21 mouse cellular contexts compared by ENCODE assay signal in genomic region chr17:23682092-23682491, GRCm38 (mm10). TPM values are rescaled to one million over a fixed set of nuclear protein-coding genes. Genes with fewer than 3 reads are reported as not detected.
A peak's percentile ranks its signal among the peaks of the same experiment; 100 is the strongest.
DNase-seq lines count a peak whose midpoint lies in the region; ATAC-seq and TF ChIP-seq lines count a peak whose summit lies in the region.
"Had no signal": no experiment of that assay in that cellular context is flagged by ENCODE, and none has a peak within 500 bp of the region (broad histone marks: within the 10 kb centered on the region; RNA-seq: fewer than 3 reads in every experiment).

No protein-coding gene starts in this region.

- 0 out of 2 replicates have a peak overlapping the region, but pooled peaks have one; percentile 13 for H3K9ac ChIP-seq in hindbrain, embryonic 13.5 days
- H3K9ac ChIP-seq in hindbrain, postnatal 0 days (replicated peaks; ENCODE audit: low read length): no peak overlapping the region
- no peak overlapping the region for H3K9ac ChIP-seq in intestine, postnatal 0 days (ENCODE audit: low read depth, low read length)
- peak overlapping the region; percentile 32; the same call in 1 of the 2 replicates for H3K9ac ChIP-seq in stomach, embryonic 16.5 days (ENCODE audit: low read length)
- H3K9ac ChIP-seq: heart, embryonic 13.5 days; liver, embryonic 12.5 days; neural tube, embryonic 12.5 days had no signal

- H3K27ac ChIP-seq in hindbrain, embryonic 13.5 days: no peak overlapping the region
- no peak overlapping the region for H3K27ac ChIP-seq in hindbrain, postnatal 0 days
- H3K27ac ChIP-seq in embryonic facial prominence, embryonic 10.5 days (replicated peaks): no peak overlapping the region
- no peak overlapping the region for H3K27ac ChIP-seq in intestine, postnatal 0 days (ENCODE audit: low read depth, low read length)
- peak overlapping the region; percentile 57 for H3K27ac ChIP-seq in stomach, embryonic 16.5 days (ENCODE audit: low read length)
- H3K27ac ChIP-seq in left cerebral cortex, adult 2 months: no peak overlapping the region
- H3K27ac ChIP-seq: heart, embryonic 13.5 days; liver, embryonic 12.5 days; neural tube, embryonic 12.5 days had no signal

- 71% methylated on average over 4 of the region's 4 CpGs for WGBS in hindbrain, embryonic 13.5 days
- 60% methylated on average over 4 of the region's 4 CpGs for WGBS in hindbrain, postnatal 0 days
- 67% methylated on average over 4 of the region's 4 CpGs for WGBS in embryonic facial prominence, embryonic 10.5 days
- WGBS in intestine, postnatal 0 days: 33% methylated on average over 4 of the region's 4 CpGs
- 35% methylated on average over 4 of the region's 4 CpGs for WGBS in stomach, embryonic 16.5 days

- TF ChIP-seq CTCF in hindbrain, postnatal 0 days (IDR thresholded peaks at IDR 0.05; ENCODE audit: low read depth): no peak
- no peak for TF ChIP-seq CTCF in intestine, postnatal 0 days (IDR thresholded peaks at IDR 0.05; ENCODE audit: low read depth)
- TF ChIP-seq CTCF in left cerebral cortex, adult 2 months (IDR thresholded peaks at IDR 0.05): no peak

- H3K4me3 ChIP-seq in hindbrain, embryonic 13.5 days: no peak overlapping the region
- H3K4me3 ChIP-seq in hindbrain, postnatal 0 days (ENCODE audit: low read length): no peak overlapping the region
- peak overlapping the region; percentile 51; the same call in 1 of the 2 replicates for H3K4me3 ChIP-seq in embryonic facial prominence, embryonic 10.5 days
- H3K4me3 ChIP-seq in intestine, postnatal 0 days (ENCODE audit: low read depth, low read length): no peak overlapping the region
- H3K4me3 ChIP-seq in stomach, embryonic 16.5 days (replicated peaks; ENCODE audit: low read length): no peak overlapping the region
- no peak overlapping the region for H3K4me3 ChIP-seq in left cerebral cortex, adult 2 months
- H3K4me3 ChIP-seq: heart, embryonic 13.5 days; liver, embryonic 12.5 days; neural tube, embryonic 12.5 days had no signal

- no peaks in the 10 kb centered on the region for H3K9me3 ChIP-seq in hindbrain, embryonic 13.5 days
- H3K9me3 ChIP-seq in hindbrain, postnatal 0 days (ENCODE audit: low read length): no peaks in the 10 kb centered on the region
- no peaks in the 10 kb centered on the region for H3K9me3 ChIP-seq in embryonic facial prominence, embryonic 10.5 days
- H3K9me3 ChIP-seq in intestine, postnatal 0 days (ENCODE audit: control insufficient read depth): no peaks in the 10 kb centered on the region
- H3K9me3 ChIP-seq in stomach, embryonic 16.5 days (replicated peaks; ENCODE audit: control insufficient read depth, low read length): no peaks in the 10 kb centered on the region
- H3K9me3 ChIP-seq: heart, embryonic 13.5 days; liver, embryonic 12.5 days; neural tube, embryonic 12.5 days had no signal

- H3K27me3 ChIP-seq in hindbrain, embryonic 13.5 days: peaks cover 78% of the 10 kb centered on the region
- peaks cover 59% of the 10 kb centered on the region for H3K27me3 ChIP-seq in hindbrain, postnatal 0 days (ENCODE audit: insufficient read depth, low read length)
- peaks cover 85% of the 10 kb centered on the region for H3K27me3 ChIP-seq in embryonic facial prominence, embryonic 10.5 days (replicated peaks; ENCODE audit: low read depth, poor library complexity, severe bottlenecking)
- peaks cover 28% of the 10 kb centered on the region for H3K27me3 ChIP-seq in intestine, postnatal 0 days (replicated peaks; ENCODE audit: control insufficient read depth, insufficient read depth, low read length)
- peaks cover 28% of the 10 kb centered on the region for H3K27me3 ChIP-seq in stomach, embryonic 16.5 days (ENCODE audit: control insufficient read depth, insufficient read depth, low read length)

- no peak overlapping the region for H3K4me2 ChIP-seq in hindbrain, embryonic 13.5 days
- no peak overlapping the region for H3K4me2 ChIP-seq in hindbrain, postnatal 0 days (ENCODE audit: low read depth, low read length)
- H3K4me2 ChIP-seq in intestine, postnatal 0 days (replicated peaks; ENCODE audit: low read depth): no peak overlapping the region; the same call in 1 of the 2 replicates
- H3K4me2 ChIP-seq in stomach, embryonic 16.5 days (ENCODE audit: low read depth, low read length): no peak overlapping the region
- H3K4me2 ChIP-seq: heart, embryonic 13.5 days; liver, embryonic 12.5 days; neural tube, embryonic 12.5 days had no signal

- peaks cover 30% of the 10 kb centered on the region for H3K4me1 ChIP-seq in hindbrain, embryonic 13.5 days (replicated peaks)
- H3K4me1 ChIP-seq in hindbrain, postnatal 0 days (ENCODE audit: insufficient read depth, low read length): no peaks in the 10 kb centered on the region
- H3K4me1 ChIP-seq in embryonic facial prominence, embryonic 10.5 days: peaks cover 52% of the 10 kb centered on the region
- H3K4me1 ChIP-seq in intestine, postnatal 0 days (replicated peaks; ENCODE audit: control insufficient read depth, insufficient read depth, low read length): peaks cover 11% of the 10 kb centered on the region; the same call in 1 of the 2 replicates
- H3K4me1 ChIP-seq in stomach, embryonic 16.5 days (ENCODE audit: control insufficient read depth, insufficient read depth, low read length): peaks cover 24% of the 10 kb centered on the region; the same call in 1 of the 2 replicates

- ATAC-seq in hindbrain, embryonic 13.5 days (ENCODE audit: low FRiP score): no peak
- no peak for ATAC-seq in hindbrain, postnatal 0 days
- peak; percentile 32 for ATAC-seq in intestine, postnatal 0 days
- ATAC-seq in stomach, embryonic 16.5 days (ENCODE audit: insufficient read depth, low FRiP score): peak; percentile 16; the same call in 1 of the 2 replicates
- ATAC-seq: liver, embryonic 12.5 days had no signal

- no peaks in the 10 kb centered on the region for H3K36me3 ChIP-seq in hindbrain, embryonic 13.5 days
- H3K36me3 ChIP-seq in hindbrain, postnatal 0 days (ENCODE audit: insufficient read depth, low read length): no peaks in the 10 kb centered on the region
- H3K36me3 ChIP-seq in embryonic facial prominence, embryonic 10.5 days (replicated peaks): no peaks in the 10 kb centered on the region
- H3K36me3 ChIP-seq in intestine, postnatal 0 days (ENCODE audit: control insufficient read depth, insufficient read depth): no peaks in the 10 kb centered on the region
- no peaks in the 10 kb centered on the region for H3K36me3 ChIP-seq in stomach, embryonic 16.5 days (ENCODE audit: control insufficient read depth, insufficient read depth, low read length)
- H3K36me3 ChIP-seq: heart, embryonic 13.5 days; liver, embryonic 12.5 days; neural tube, embryonic 12.5 days had no signal

- no peak for DNase-seq in hindbrain, postnatal 0 days (ENCODE audit: low spot score)
- no peak for DNase-seq in embryonic facial prominence, embryonic 10.5 days (ENCODE audit: low spot score)
- DNase-seq in cerebellum, postnatal 25 days: no peak
- no peak for DNase-seq in left cerebral cortex, adult 2 months (ENCODE audit: extremely low spot score in 1 of 2, low spot score in 2 of 2)
- DNase-seq: adrenal gland, postnatal 36 days; cerebellum, adult 9-11 months; embryo, embryonic 11 days; gastrocnemius, postnatal 25 days; heart, postnatal 4 days; lung, postnatal 10 days; right cerebral cortex, postnatal 4 days; thymus, postnatal 25 days had no signal

- intact Hi-C loops in left cerebral cortex, adult 2 months (cut with DNase I): no loop called here

RNA-seq across cellular contexts. Expression of gene Cldn9, which starts 1.7 kb away (rescaled TPM):
- 1.4 and 2.5 TPM in 2 replicates for polyA plus RNA-seq in hindbrain, embryonic 13.5 days (2015; fragmentation: Nextera tagmentation; extraction: Ambion mirVana)
- 1.0 and 1.9 TPM in 2 replicates for total RNA-seq in hindbrain, postnatal 0 days (2014; rRNA removed)
- 1.1 and 1.2 TPM in 2 replicates for polyA plus RNA-seq in hindbrain, postnatal 0 days (2015; fragmentation: Nextera tagmentation; extraction: Ambion mirVana)
- 10.5 and 13.5 TPM in 2 replicates for polyA plus RNA-seq in embryonic facial prominence, embryonic 10.5 days (2016; fragmentation: Nextera tagmentation; extraction: Ambion mirVana)
- 0.23 and 0.34 TPM in 2 replicates for polyA plus RNA-seq in intestine, postnatal 0 days (2015; fragmentation: Nextera tagmentation; extraction: Ambion mirVana)
- 1.3 and 2.2 TPM in 2 replicates for polyA plus RNA-seq in stomach, embryonic 16.5 days (2015; fragmentation: Nextera tagmentation; extraction: Ambion mirVana)
- total RNA-seq in left cerebral cortex, adult 2 months (2021): under 1 TPM in 1 of 2 experiments, not detected in 1; 0.23 TPM
- total RNA-seq: adrenal gland, postnatal 36 days; heart, postnatal 4 days; megakaryocyte-erythroid progenitor cell, adult 5-6 weeks had no signal

RNA-seq across cellular contexts. Expression of gene Cldn6, which starts 3.0 kb away (rescaled TPM):
- 0.61 and 0.85 TPM in 2 replicates for polyA plus RNA-seq in hindbrain, embryonic 13.5 days (2015; fragmentation: Nextera tagmentation; extraction: Ambion mirVana)
- total RNA-seq in hindbrain, postnatal 0 days (2014; rRNA removed): 0.75 and 1.0 TPM in 2 replicates
- 0.33 and 0.34 TPM in 2 replicates for polyA plus RNA-seq in hindbrain, postnatal 0 days (2015; fragmentation: Nextera tagmentation; extraction: Ambion mirVana)
- 77.2 and 81.3 TPM in 2 replicates for polyA plus RNA-seq in embryonic facial prominence, embryonic 10.5 days (2016; fragmentation: Nextera tagmentation; extraction: Ambion mirVana)
- polyA plus RNA-seq in intestine, postnatal 0 days (2015; fragmentation: Nextera tagmentation; extraction: Ambion mirVana): 0.38 and 0.42 TPM in 2 replicates
- polyA plus RNA-seq in stomach, embryonic 16.5 days (2015; fragmentation: Nextera tagmentation; extraction: Ambion mirVana): 69.6 and 70.6 TPM in 2 replicates
- total RNA-seq in left cerebral cortex, adult 2 months (2021): not detected
- total RNA-seq: adrenal gland, postnatal 36 days; gastrocnemius, postnatal 25 days; heart, postnatal 4 days; layer of hippocampus, postnatal 14 days; left cerebral cortex, postnatal 25 days; megakaryocyte-erythroid progenitor cell, adult 5-6 weeks had no signal

RNA-seq across cellular contexts. Expression of gene Tnfrsf12a, which starts 4.8 kb away (rescaled TPM):
- 2.7 and 3.4 TPM in 2 replicates for polyA plus RNA-seq in hindbrain, embryonic 13.5 days (2015; fragmentation: Nextera tagmentation; extraction: Ambion mirVana)
- 5.5 and 8.7 TPM in 2 replicates for total RNA-seq in hindbrain, postnatal 0 days (2014; rRNA removed)
- 7.3 and 7.7 TPM in 2 replicates for polyA plus RNA-seq in hindbrain, postnatal 0 days (2015; fragmentation: Nextera tagmentation; extraction: Ambion mirVana)
- polyA plus RNA-seq in embryonic facial prominence, embryonic 10.5 days (2016; fragmentation: Nextera tagmentation; extraction: Ambion mirVana): 4.6 and 6.4 TPM in 2 replicates
- polyA plus RNA-seq in intestine, postnatal 0 days (2015; fragmentation: Nextera tagmentation; extraction: Ambion mirVana): 46.6 and 50.9 TPM in 2 replicates
- 24.1 and 26.6 TPM in 2 replicates for polyA plus RNA-seq in stomach, embryonic 16.5 days (2015; fragmentation: Nextera tagmentation; extraction: Ambion mirVana)
- 10 to 100 TPM; 10.3 to 14.3 TPM for total RNA-seq in left cerebral cortex, adult 2 months (2021)

RNA-seq across cellular contexts. Expression of gene Thoc6, which starts 8.4 kb away (rescaled TPM):
- 47.2 and 50.2 TPM in 2 replicates for polyA plus RNA-seq in hindbrain, embryonic 13.5 days (2015; fragmentation: Nextera tagmentation; extraction: Ambion mirVana)
- 16.1 and 28.1 TPM in 2 replicates for total RNA-seq in hindbrain, postnatal 0 days (2014; rRNA removed)
- polyA plus RNA-seq in hindbrain, postnatal 0 days (2015; fragmentation: Nextera tagmentation; extraction: Ambion mirVana): 28.4 and 29.1 TPM in 2 replicates
- polyA plus RNA-seq in embryonic facial prominence, embryonic 10.5 days (2016; fragmentation: Nextera tagmentation; extraction: Ambion mirVana): 70.9 and 72.2 TPM in 2 replicates
- polyA plus RNA-seq in intestine, postnatal 0 days (2015; fragmentation: Nextera tagmentation; extraction: Ambion mirVana): 14.7 and 15.5 TPM in 2 replicates
- polyA plus RNA-seq in stomach, embryonic 16.5 days (2015; fragmentation: Nextera tagmentation; extraction: Ambion mirVana): 37.0 and 38.5 TPM in 2 replicates
- total RNA-seq in left cerebral cortex, adult 2 months (2021): 1 to 10 TPM; 5.5 to 7.2 TPM

RNA-seq across cellular contexts. Expression of gene Hcfc1r1, which starts 8.7 kb away (rescaled TPM):
- polyA plus RNA-seq in hindbrain, embryonic 13.5 days (2015; fragmentation: Nextera tagmentation; extraction: Ambion mirVana): 108 and 109 TPM in 2 replicates
- 107 and 126 TPM in 2 replicates for total RNA-seq in hindbrain, postnatal 0 days (2014; rRNA removed)
- 209 and 217 TPM in 2 replicates for polyA plus RNA-seq in hindbrain, postnatal 0 days (2015; fragmentation: Nextera tagmentation; extraction: Ambion mirVana)
- 30.4 and 39.7 TPM in 2 replicates for polyA plus RNA-seq in embryonic facial prominence, embryonic 10.5 days (2016; fragmentation: Nextera tagmentation; extraction: Ambion mirVana)
- 131 and 136 TPM in 2 replicates for polyA plus RNA-seq in intestine, postnatal 0 days (2015; fragmentation: Nextera tagmentation; extraction: Ambion mirVana)
- 93.1 and 112 TPM in 2 replicates for polyA plus RNA-seq in stomach, embryonic 16.5 days (2015; fragmentation: Nextera tagmentation; extraction: Ambion mirVana)
- 100 to 1,000 TPM; 127 to 129 TPM for total RNA-seq in left cerebral cortex, adult 2 months (2021)

Comparison
In these comparisons a context has a peak if more than half of its experiments do, and no peak if none do; other contexts are left out.
1. H3K9ac ChIP-seq: peak in hindbrain, embryonic 13.5 days (single experiment) and stomach, embryonic 16.5 days (single experiment); none in hindbrain, postnatal 0 days (single experiment) and intestine, postnatal 0 days (single experiment).
2. ATAC-seq: peak in intestine, postnatal 0 days (single experiment) and stomach, embryonic 16.5 days (single experiment); none in hindbrain, embryonic 13.5 days (single experiment) and hindbrain, postnatal 0 days (single experiment).
3. RNA of gene Cldn6, which starts 3.0 kb away (polyA plus RNA-seq): 77.2 to 81.3 TPM in embryonic facial prominence, embryonic 10.5 days and 69.6 to 70.6 TPM in stomach, embryonic 16.5 days; 0.61 to 0.85 TPM in hindbrain, embryonic 13.5 days, 0.38 to 0.42 TPM in intestine, postnatal 0 days and 0.33 to 0.34 TPM in hindbrain, postnatal 0 days; every median in the first group is over 10 times any median in the second.